Mouse (Mus musculus) liver, embryonic 12.5 days (tissue): ENCODE data around the gene Opn3. TPM values are rescaled to one million over a fixed set of nuclear protein-coding genes. Genes with fewer than 3 reads are reported as not detected.
A peak's percentile ranks its signal among the peaks of the same experiment; 100 is the strongest.

Source experiments
- ATAC-seq: fragments of 200-750 bp; cut with Nextera tagmentation; 2 replicates; pipeline ENCODE4 v1.8.0; 2017; ENCODE audit warnings: moderate number of reproducible peaks, mild to moderate bottlenecking, moderate library complexity
- H3K27ac ChIP-seq: fragments of 300-500 bp; sonication (generic); 2 replicates; pipeline ENCODE4 v1.5.1; 2016; ENCODE audit warnings: mild to moderate bottlenecking
- H3K27me3 ChIP-seq: fragments of 300-500 bp; sonication (generic); replicated peaks from 2 replicates; pipeline ENCODE4 v1.6.1; 2016; ENCODE audit warnings: mild to moderate bottlenecking, moderate library complexity
- H3K36me3 ChIP-seq: fragments of 300-500 bp; sonication (generic); 2 replicates; pipeline ENCODE4 v1.6.1; 2016; ENCODE audit warnings: mild to moderate bottlenecking, moderate library complexity
- H3K4me1 ChIP-seq: fragments of 300-500 bp; sonication (generic); 2 replicates; pipeline ENCODE4 v1.6.1; 2016
- H3K4me2 ChIP-seq: fragments of 300-500 bp; sonication (generic); 2 replicates; pipeline ENCODE4 v1.6.1; 2016; ENCODE audit warnings: mild to moderate bottlenecking, moderate library complexity
- H3K4me3 ChIP-seq: fragments of 300-500 bp; sonication (generic); 2 replicates; pipeline ENCODE4 v1.5.1; 2016; ENCODE audit warnings: mild to moderate bottlenecking, moderate library complexity
- H3K9ac ChIP-seq: fragments of 300-500 bp; sonication (generic); 2 replicates; pipeline ENCODE4 v1.6.1; 2016; ENCODE audit warnings: mild to moderate bottlenecking, moderate library complexity
- H3K9me3 ChIP-seq: fragments of 300-500 bp; sonication (generic); replicated peaks from 2 replicates; pipeline ENCODE4 v1.6.1; 2016; ENCODE audit warnings: mild to moderate bottlenecking, moderate library complexity
- WGBS: fragments of 180-500 bp; shearing (Covaris S2); methylation state at CpG from one replicate; pipeline ENCODE4 v1.1.7; 2016; ENCODE audit not compliant: insufficient replicate concordance; 5-methylcytosine and 5-hydroxymethylcytosine counted together
- polyA plus RNA-seq: library from polyadenylated mRNA; unstranded; fragments of >200 nt; fragmentation: Nextera tagmentation; extraction: Ambion mirVana; gene quantifications from 2 replicates; pipeline ENCODE4 v1.2.1, GENCODE M21; 2016

The Opn3 gene
- polyA plus RNA-seq, 1 experiment from 2014 or later, result 2.5 TPM

DNA sequence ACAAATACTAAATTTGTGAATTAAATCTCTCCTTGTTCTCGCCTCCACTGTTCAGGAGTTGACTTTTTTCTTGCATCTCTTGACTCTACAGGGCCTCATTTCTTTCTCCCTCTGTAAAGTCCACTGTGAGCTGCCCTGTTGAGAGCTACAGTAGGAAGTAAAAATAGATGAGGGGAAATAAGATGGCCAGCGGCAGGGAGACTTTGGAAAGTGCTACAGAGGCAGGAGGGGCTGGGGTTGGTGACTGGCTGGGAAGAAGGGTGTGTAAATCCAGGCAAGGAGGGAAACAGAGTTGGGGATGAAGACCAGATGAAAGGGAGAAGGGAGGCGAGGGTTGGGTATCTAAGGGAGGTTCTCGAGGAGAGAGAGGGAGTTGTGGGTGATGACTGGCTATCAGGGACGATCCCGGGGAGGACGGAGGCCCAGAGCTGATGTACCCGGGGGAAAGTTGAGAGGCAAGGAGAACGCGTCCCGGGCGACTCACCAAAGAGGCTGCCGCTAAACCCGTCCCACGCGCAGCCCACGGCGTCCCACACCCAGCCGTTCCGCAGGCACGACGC, 810 bp downstream of the Opn3 start:
- WGBS, result 2% methylated on average over 22 of the region's 22 CpGs
- H3K4me2 ChIP-seq, result peak overlapping the region; percentile 98
- peaks cover 13% of the 10 kb centered on the region; the same call in 1 of the 2 replicates for H3K36me3 ChIP-seq
- no peaks in the 10 kb centered on the region for H3K27me3 ChIP-seq
- H3K4me1 ChIP-seq, result peaks cover 27% of the 10 kb centered on the region
- peak overlapping the region; percentile 82 for H3K9ac ChIP-seq
- H3K27ac ChIP-seq, result peak overlapping the region; percentile 76
- no peaks in the 10 kb centered on the region for H3K9me3 ChIP-seq
- ATAC-seq, result no peak; the same call in 1 of the 2 replicates
- H3K4me3 ChIP-seq, result peak overlapping the region; percentile 75

DNA sequence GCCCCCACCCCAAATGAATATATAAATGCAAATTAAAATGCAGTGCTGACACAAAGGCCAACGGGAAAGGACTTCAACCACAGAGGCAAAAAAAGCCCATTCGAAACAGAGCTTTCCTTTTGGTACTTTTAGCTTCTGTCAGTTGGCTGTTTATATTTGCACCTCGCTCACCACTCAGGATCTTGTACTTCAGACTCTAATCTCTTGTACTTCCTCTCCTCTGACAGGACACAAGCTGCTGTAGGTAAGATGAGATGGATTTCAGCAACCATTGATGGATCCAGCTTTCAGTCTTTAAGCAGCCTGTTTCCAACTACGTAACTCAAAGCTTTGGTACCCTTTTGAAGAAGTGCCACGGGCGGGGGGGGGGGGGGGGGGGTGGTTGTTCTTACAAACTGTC, 11.6 kb downstream of the Opn3 start:
- H3K4me1 ChIP-seq, result no peaks in the 10 kb centered on the region
- no peak overlapping the region for H3K27ac ChIP-seq
- H3K9ac ChIP-seq, result no peak overlapping the region
- no peak overlapping the region for H3K4me2 ChIP-seq
- no peak for ATAC-seq
- no peaks in the 10 kb centered on the region for H3K27me3 ChIP-seq
- H3K36me3 ChIP-seq, result peaks cover 6% of the 10 kb centered on the region; the same call in 1 of the 2 replicates
- H3K4me3 ChIP-seq, result no peak overlapping the region
- H3K9me3 ChIP-seq, result no peaks in the 10 kb centered on the region
- WGBS, result 66% methylated on average over 6 of the region's 6 CpGs

DNA sequence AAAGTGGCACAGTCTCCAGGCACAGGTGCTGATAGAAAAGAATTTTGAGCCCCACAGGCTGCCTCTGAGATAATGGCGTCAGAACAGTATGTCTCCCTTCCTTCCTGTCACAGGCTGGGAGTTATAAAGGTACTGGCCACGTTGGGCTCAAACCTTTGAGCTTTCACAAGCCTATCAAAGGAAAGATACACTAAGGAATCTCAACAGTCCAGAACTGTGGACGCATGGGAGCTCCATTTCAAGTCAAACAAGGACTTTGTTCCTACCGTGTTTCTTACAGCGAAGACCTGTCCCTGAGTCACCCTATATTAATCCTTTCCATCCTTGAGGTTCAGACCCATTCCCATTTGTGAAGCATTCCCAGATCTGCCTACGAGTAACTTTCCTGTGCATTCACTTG, 15.1 kb downstream of the Opn3 start:
- 64% methylated on average over 6 of the region's 6 CpGs for WGBS
- no peaks in the 10 kb centered on the region for H3K27me3 ChIP-seq

DNA sequence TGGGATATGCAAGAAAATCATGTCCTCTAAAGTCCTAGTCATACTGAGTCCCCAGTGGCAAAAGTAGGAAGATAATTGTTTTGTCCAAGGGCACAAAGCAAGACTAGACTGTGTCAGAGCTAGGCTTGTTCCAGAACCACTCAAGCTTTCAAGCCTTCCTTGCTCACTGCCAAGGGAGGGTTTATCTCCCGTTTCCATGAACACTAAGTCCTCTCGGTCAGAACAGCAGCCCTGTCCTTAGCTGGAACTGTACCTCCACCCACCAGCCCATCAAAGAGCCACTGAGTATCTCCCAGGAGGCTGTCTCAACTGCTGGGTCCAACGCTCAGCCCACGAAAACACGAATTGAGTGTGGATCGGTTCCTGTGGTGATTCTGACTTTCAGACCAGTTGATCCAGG, 17.5 kb downstream of the Opn3 start:
- no peak for ATAC-seq
- Histone ChIP-seq H3K4me1 (no peaks in the 10 kb centered on the region), H3K27ac (no peak overlapping the region), H3K36me3 (no peaks in the 10 kb centered on the region), H3K9me3 (no peaks in the 10 kb centered on the region), H3K27me3 (no peaks in the 10 kb centered on the region), H3K9ac (no peak overlapping the region), H3K4me2 (no peak overlapping the region), H3K4me3 (no peak overlapping the region)
- 71% methylated on average over 6 of the region's 6 CpGs for WGBS

More for the DNA sequence above, 15.1 kb downstream of the Opn3 start:
- Histone ChIP-seq H3K4me3 (no peak overlapping the region), H3K4me1 (no peaks in the 10 kb centered on the region), H3K36me3 (no peaks in the 10 kb centered on the region), H3K4me2 (no peak overlapping the region), H3K9ac (no peak overlapping the region), H3K27ac (no peak overlapping the region), H3K9me3 (no peaks in the 10 kb centered on the region)
- no peak for ATAC-seq

DNA sequence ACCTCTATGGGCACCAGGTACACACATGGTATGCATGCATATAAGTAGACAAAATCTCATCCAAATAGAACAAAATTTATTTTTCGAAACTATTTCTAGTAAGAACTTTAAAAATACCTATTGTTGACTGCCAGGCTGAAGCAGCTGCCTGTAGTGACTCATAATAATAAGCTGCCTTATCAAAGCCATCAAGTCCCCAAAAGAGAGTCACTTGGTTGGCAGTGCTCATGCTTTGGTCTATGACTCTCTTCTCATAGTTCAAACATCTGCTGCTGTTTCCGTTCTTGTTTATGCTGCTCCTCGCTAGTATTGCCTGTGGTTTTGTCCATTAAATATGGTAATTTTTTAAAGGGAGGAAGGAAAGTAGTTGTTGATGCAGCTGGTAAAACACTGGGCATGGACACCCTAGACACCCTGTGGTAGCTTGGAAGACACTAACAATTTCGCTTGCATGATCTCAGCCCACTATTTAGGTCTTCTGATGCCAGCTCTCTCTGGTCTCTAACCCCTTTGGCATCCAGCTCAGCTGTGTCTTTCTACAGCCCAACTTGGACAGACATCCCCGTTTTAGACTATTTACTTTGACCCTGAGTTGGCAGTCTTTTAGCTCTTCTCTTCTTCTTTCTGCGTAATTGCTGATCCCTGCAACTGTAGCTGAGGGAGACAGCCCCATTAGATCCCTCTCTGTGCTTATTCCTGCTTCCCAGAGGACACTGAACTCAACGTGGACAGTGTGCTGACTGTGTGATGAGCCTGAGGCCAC, 18.8 kb downstream of the Opn3 start:
- H3K36me3 ChIP-seq, result no peaks in the 10 kb centered on the region
- no peak overlapping the region for H3K4me2 ChIP-seq
- H3K27me3 ChIP-seq, result no peaks in the 10 kb centered on the region
- no peak overlapping the region for H3K9ac ChIP-seq
- no peak overlapping the region for H3K27ac ChIP-seq
- WGBS, result 69% methylated on average over 7 of the region's 7 CpGs
- no peaks in the 10 kb centered on the region for H3K9me3 ChIP-seq
- no peak for ATAC-seq
- no peak overlapping the region for H3K4me3 ChIP-seq
- H3K4me1 ChIP-seq, result no peaks in the 10 kb centered on the region

DNA sequence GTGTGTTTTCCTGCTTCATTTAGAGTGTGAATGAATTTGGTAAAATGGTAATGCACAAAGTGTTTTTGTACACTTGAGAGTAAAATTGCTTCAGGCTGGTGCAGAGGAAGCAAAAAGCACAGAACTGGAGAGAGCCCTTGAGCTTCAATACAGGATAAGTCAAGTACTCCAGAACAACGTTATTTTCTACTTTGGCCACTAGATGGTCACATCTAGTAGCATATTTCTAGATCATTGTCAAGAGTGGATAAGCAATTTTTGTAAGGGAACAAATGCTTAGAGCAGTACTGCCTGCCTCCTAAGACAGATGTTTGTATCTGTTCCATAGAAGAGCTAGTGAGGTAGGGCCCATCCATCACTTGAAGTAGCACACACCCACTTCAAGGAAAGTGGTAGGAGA, 20.9 kb downstream of the Opn3 start:
- Histone ChIP-seq H3K4me1 (no peaks in the 10 kb centered on the region), H3K4me2 (no peak overlapping the region), H3K27me3 (no peaks in the 10 kb centered on the region), H3K27ac (no peak overlapping the region), H3K9me3 (no peaks in the 10 kb centered on the region), H3K36me3 (no peaks in the 10 kb centered on the region), H3K4me3 (no peak overlapping the region), H3K9ac (no peak overlapping the region)
- no peak for ATAC-seq
- 16% methylated on average over 1 of the region's 1 CpGs for WGBS

DNA sequence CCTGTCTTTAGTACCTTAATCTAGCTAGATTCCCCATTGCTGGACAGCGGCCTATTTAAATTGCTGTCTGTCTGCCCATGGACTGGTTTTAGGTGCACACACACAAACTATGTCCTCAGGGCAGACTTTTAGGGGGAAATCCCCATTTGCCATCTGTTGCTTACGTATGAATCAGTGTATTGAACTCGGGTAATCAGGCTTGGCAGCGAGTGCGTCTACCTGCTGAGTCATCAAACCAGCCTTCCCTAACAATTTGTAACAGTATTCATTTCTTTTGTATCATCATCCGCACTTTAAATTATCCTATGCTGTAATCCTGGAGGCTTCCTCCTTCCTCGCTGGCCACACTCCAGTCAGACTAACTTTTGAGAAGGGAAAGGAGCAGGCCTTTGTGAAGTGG, 22.5 kb downstream of the Opn3 start:
- Histone ChIP-seq H3K27ac (no peak overlapping the region), H3K4me2 (no peak overlapping the region), H3K4me1 (no peaks in the 10 kb centered on the region), H3K9me3 (no peaks in the 10 kb centered on the region), H3K4me3 (no peak overlapping the region), H3K9ac (no peak overlapping the region), H3K36me3 (no peaks in the 10 kb centered on the region), H3K27me3 (no peaks in the 10 kb centered on the region)
- ATAC-seq, result no peak
- WGBS, result 77% methylated on average over 7 of the region's 7 CpGs

DNA sequence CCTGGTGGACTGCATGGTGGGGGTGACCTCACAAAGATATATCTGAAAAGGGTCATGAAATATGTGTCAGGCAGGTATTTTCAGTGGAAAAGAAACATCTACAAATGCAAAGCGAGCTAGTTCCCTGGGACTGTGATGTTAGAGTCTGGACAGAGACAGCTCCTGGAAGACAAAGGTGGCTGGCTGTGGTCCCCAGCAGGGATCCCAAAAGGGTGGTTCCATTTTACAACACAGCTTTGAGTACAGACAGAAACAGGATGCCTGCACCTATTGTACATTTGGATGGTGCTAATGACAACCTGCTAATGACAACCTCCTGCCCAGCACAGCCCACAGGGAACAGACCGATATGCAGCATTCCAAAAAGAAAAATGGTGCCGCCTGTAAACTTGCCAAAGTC, 23.1 kb downstream of the Opn3 start:
- no peak for ATAC-seq
- no peak overlapping the region for H3K27ac ChIP-seq
- H3K4me2 ChIP-seq, result no peak overlapping the region
- H3K36me3 ChIP-seq, result no peaks in the 10 kb centered on the region
- H3K4me1 ChIP-seq, result no peaks in the 10 kb centered on the region
- no peaks in the 10 kb centered on the region for H3K9me3 ChIP-seq
- H3K9ac ChIP-seq, result no peak overlapping the region
- H3K27me3 ChIP-seq, result no peaks in the 10 kb centered on the region
- WGBS, result 71% methylated on average over 3 of the region's 3 CpGs
- no peak overlapping the region for H3K4me3 ChIP-seq

DNA sequence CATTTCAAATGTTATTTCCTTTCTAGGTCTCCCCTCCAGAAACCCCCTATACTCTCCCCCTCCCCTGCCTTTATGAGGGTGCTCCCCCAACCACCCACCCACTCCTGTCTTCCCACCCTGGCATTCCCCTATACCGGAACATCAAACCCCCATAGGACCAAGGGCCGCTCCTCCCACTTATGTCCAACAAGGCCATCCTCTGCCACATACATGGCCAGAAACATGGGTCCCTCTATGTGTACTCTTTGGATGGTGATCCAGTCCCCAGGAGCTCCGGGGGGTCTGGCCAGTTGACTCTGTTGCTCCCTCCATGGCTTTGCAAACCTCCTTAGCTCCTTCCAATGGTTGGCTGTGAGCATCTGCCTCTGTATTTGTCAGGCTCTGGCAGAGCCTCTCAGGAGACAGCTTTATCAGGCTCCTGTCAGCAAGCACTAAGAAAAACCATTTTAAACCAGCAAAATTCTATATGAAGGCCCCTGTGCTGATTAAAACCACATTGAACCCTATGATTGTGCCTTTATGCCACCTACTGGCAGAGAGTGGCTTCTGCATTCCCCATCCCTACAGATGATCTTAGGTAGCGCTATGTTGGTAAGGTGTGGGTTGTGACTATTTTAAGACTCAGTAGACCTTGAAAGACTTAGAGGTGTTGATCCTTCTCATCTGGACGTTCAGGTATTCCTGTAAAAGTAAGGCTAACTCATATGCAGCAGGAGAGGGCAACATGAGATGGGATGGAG, 23.7 kb downstream of the Opn3 start:
- no peaks in the 10 kb centered on the region for H3K9me3 ChIP-seq
- WGBS, result 59% methylated on average over 5 of the region's 5 CpGs
- H3K4me2 ChIP-seq, result no peak overlapping the region
- H3K4me3 ChIP-seq, result no peak overlapping the region
- H3K27me3 ChIP-seq, result no peaks in the 10 kb centered on the region
- H3K27ac ChIP-seq, result no peak overlapping the region
- no peaks in the 10 kb centered on the region for H3K4me1 ChIP-seq
- H3K36me3 ChIP-seq, result no peaks in the 10 kb centered on the region
- ATAC-seq, result no peak; the same call in 1 of the 2 replicates
- H3K9ac ChIP-seq, result no peak overlapping the region

DNA sequence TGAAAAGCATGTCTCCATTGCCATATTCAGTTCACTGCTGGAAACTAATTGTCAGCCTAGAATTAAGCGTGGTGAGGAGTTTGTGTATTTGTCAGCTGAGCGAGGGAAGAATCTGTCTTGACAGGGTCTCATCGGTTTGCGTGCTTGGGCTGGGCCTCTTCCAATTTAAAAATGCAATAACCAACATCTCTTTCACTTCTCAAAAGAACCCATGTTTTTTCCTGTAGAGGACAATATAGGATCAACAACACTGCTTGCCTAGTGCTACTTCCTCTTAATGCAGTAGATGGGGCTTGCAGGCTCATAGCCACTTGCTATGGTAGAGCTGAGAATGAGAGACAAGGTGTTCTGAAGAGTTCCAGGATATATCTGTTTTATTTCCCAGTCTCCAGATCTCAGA, 32.7 kb downstream of the Opn3 start:
- no peaks in the 10 kb centered on the region for H3K9me3 ChIP-seq
- no peak overlapping the region for H3K9ac ChIP-seq
- H3K4me1 ChIP-seq, result no peaks in the 10 kb centered on the region
- WGBS, result 71% methylated on average over 4 of the region's 4 CpGs
- no peaks in the 10 kb centered on the region for H3K27me3 ChIP-seq
- no peak for ATAC-seq
- H3K4me2 ChIP-seq, result no peak overlapping the region
- no peaks in the 10 kb centered on the region for H3K36me3 ChIP-seq
- H3K27ac ChIP-seq, result no peak overlapping the region
- H3K4me3 ChIP-seq, result no peak overlapping the region

DNA sequence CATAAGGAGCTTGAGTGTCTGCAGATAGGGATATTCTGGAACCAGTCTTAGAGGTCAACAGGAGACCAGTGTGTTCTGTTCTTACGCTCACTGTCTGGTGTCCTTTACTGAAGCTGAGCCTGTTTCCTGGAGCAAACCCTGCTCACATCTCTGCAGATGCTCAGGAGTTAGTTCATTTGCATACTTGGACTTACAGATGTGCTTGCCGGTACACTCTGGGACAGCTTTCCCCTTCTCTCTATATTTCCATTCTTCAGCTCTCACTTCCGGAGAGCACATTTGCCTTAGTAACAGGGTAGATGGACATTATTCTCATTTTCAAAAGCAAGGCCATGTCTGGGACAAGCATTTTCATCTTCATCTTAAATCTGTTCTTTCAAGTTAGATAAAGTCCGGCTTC, 44.0 kb downstream of the Opn3 start:
- H3K4me1 ChIP-seq, result no peaks in the 10 kb centered on the region
- H3K4me3 ChIP-seq, result no peak overlapping the region
- 82% methylated on average over 4 of the region's 4 CpGs for WGBS
- H3K27me3 ChIP-seq, result no peaks in the 10 kb centered on the region
- no peak overlapping the region for H3K9ac ChIP-seq
- no peaks in the 10 kb centered on the region for H3K36me3 ChIP-seq
- ATAC-seq, result no peak
- no peak overlapping the region for H3K4me2 ChIP-seq
- H3K27ac ChIP-seq, result no peak overlapping the region
- no peaks in the 10 kb centered on the region for H3K9me3 ChIP-seq

DNA sequence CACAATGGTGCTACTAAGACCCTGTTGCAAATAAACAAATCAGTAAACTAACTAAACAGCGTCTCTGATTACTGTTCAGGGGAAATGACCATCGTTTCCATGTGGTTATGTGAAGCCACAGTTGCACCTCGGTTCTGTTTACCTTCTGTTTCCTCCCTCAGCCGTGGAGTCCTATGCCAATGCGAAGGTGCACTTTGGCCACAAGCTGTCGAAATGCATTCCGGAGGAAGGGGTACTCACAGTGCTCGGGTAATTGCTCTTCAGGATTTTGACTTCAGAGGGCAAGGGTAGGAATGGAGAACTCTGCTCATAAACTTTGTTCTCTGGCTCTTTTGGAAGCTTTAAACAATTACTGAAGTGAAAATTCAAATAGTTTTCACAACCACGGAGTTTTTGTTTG, 45.6 kb downstream of the Opn3 start:
- H3K4me2 ChIP-seq, result no peak overlapping the region
- H3K27ac ChIP-seq, result no peak overlapping the region
- no peaks in the 10 kb centered on the region for H3K27me3 ChIP-seq
- WGBS, result 40% methylated on average over 9 of the region's 9 CpGs
- no peaks in the 10 kb centered on the region for H3K36me3 ChIP-seq
- no peaks in the 10 kb centered on the region for H3K9me3 ChIP-seq
- H3K4me3 ChIP-seq, result no peak overlapping the region
- H3K9ac ChIP-seq, result no peak overlapping the region
- ATAC-seq, result no peak
- no peaks in the 10 kb centered on the region for H3K4me1 ChIP-seq
